Mouse (Mus musculus) ES-E14 (cell line): ENCODE results near the gene Nat8f6.
"Not testable (repeated sequence)": the region's sequence is repeated elsewhere in the genome, so short reads cannot be mapped to it uniquely, and the experiment has no call there.

Experiments
- CHD2 ChIP-seq: IDR thresholded peaks from 2 replicates; pipeline ENCODE4 v1.6.1; 2014; ENCODE audit warnings: mild to moderate bottlenecking, low read depth, low read length, inconsistent platforms
- HCFC1 ChIP-seq: IDR thresholded peaks from 2 replicates; pipeline ENCODE4 v1.6.1; 2012; ENCODE audit warnings: low read length, inconsistent platforms, borderline replicate concordance; ENCODE audit not compliant: insufficient read depth
- ZC3H11A ChIP-seq: IDR thresholded peaks from 2 replicates; pipeline ENCODE4 v1.6.1; 2012; ENCODE audit warnings: low read depth, mild to moderate bottlenecking, inconsistent platforms, low read length, borderline replicate concordance
- ZNF384 ChIP-seq: IDR thresholded peaks from 2 replicates; pipeline ENCODE4 v1.6.1; 2012; ENCODE audit warnings: low read depth, low read length, inconsistent platforms

DNA sequence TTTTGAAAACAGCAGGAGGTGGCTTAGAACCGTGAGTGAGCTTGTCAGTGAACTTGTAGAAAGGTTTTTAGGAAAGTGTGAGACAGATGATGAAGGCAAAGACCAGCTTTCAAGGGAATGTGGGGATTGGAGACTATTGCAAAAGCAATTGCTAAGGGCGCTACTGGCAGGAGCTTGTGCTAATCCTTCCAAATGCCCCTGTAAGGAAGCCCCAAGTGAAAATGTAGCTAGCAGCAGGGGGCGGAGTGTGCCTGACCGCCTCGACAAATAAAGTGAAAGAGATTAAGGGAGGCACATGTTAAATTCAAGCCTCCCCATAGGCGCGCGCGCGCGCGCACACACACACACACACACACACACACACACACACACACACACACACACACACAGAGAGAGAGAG lies 16.6 kb upstream of the Nat8f6 start:
- TF ChIP-seq ZNF384, ZC3H11A, HCFC1, CHD2: not testable (repeated sequence)
